ENCODE assay signal across 12 mouse cellular contexts in genomic region chr2:77947161-77947870, GRCm38 (mm10).
"Had no signal": no experiment of that assay in that cellular context is flagged by ENCODE, and none has a peak within 500 bp of the region (broad histone marks: within the 10 kb centered on the region; RNA-seq: fewer than 3 reads in every experiment).

No protein-coding gene starts in this region.

- DNase-seq: retina, postnatal 1 day; right cerebral cortex, adult 18-20 months; right cerebral cortex, postnatal 14 days; right cerebral cortex, postnatal 25 days; right cerebral cortex, postnatal 4 days; spleen, adult 18-20 months; thymus, adult 18-20 months; thymus, adult 2 months; thymus, postnatal 14 days; thymus, postnatal 25 days; thymus, postnatal 36 days; thymus, postnatal 4 days had no signal
